Mouse (Mus musculus) testis, adult 2 months (tissue): ENCODE data around the gene Vmn1r79.
"Not testable (repeated sequence)": the region's sequence is repeated elsewhere in the genome, so short reads cannot be mapped to it uniquely, and the experiment has no call there.

Source experiments
- CTCF ChIP-seq: fragments of 200-500 bp; IDR thresholded peaks from 2 replicates; pipeline ENCODE4 v1.5.1; 2012; ENCODE audit warnings: low read depth, mild to moderate bottlenecking, inconsistent platforms, low read length, moderate library complexity; ENCODE audit not compliant: control insufficient read depth, insufficient read depth, insufficient replicate concordance
- POLR2A ChIP-seq: fragments of 200-500 bp; IDR thresholded peaks from 2 replicates; pipeline ENCODE4 v1.6.1; 2012; ENCODE audit warnings: low read depth, mild to moderate bottlenecking, inconsistent platforms, low read length, moderate library complexity; ENCODE audit not compliant: control insufficient read depth

- not testable (repeated sequence) for TF ChIP-seq CTCF, POLR2A
These were observed 14.6 kb upstream of the Vmn1r79 start for GRCm38 (mm10) chr7:12156463-12156862.
